Mouse (Mus musculus): Measurements from ENCODE around the gene Tor2a. TPM values are rescaled to one million over a fixed set of nuclear protein-coding genes. Genes with fewer than 3 reads are reported as not detected.

Gene Tor2a
- 86.3 and 91.9 TPM in 2 replicates for polyA plus RNA-seq (2015; fragmentation: Nextera tagmentation; extraction: Ambion mirVana)

- DNase-seq (ENCODE audit: low spot score) = peak; percentile 98
Observed at GRCm38 (mm10) chr2:32757056-32757845, at the start of gene Tor2a. Gene Tor2a (plus strand): TSS chr2:32757234.

- peak; percentile 81 for DNase-seq (ENCODE audit: low spot score)
Observed at GRCm38 (mm10) chr2:32708643-32709042, 48.4 kb upstream of the Tor2a start.

- no peak for DNase-seq (ENCODE audit: low spot score)
Observed at GRCm38 (mm10) chr2:32709521-32710137, 47.4 kb upstream of the Tor2a start.

GRCm38 (mm10) chr2:32710425-32710824 is 46.6 kb upstream of the Tor2a start:
- no peak for DNase-seq (ENCODE audit: low spot score)

- DNase-seq (ENCODE audit: low spot score) = no peak
Observed at GRCm38 (mm10) chr2:32711301-32712056, 45.6 kb upstream of the Tor2a start.

- DNase-seq (ENCODE audit: low spot score) = peak; percentile 58
Observed at GRCm38 (mm10) chr2:32712108-32712551, 44.9 kb upstream of the Tor2a start.

GRCm38 (mm10) chr2:32712586-32712933 is 44.5 kb upstream of the Tor2a start:
- peak; percentile 96 for DNase-seq (ENCODE audit: low spot score)

GRCm38 (mm10) chr2:32712934-32713817 is 43.9 kb upstream of the Tor2a start, which contains the start of gene Cdk9:
Gene Cdk9 (minus strand): TSS chr2:32713076.
- peak; percentile 94 for DNase-seq (ENCODE audit: low spot score)

GRCm38 (mm10) chr2:32714117-32714986 is 42.7 kb upstream of the Tor2a start:
- no peak for DNase-seq (ENCODE audit: low spot score)

- peak; percentile 48 for DNase-seq (ENCODE audit: low spot score)
Observed at GRCm38 (mm10) chr2:32714987-32715425, 42.0 kb upstream of the Tor2a start.

GRCm38 (mm10) chr2:32718761-32719160 is 38.3 kb upstream of the Tor2a start:
- DNase-seq (ENCODE audit: low spot score) = peak; percentile 26

GRCm38 (mm10) chr2:32720053-32720452 is 37.0 kb upstream of the Tor2a start:
- no peak for DNase-seq (ENCODE audit: low spot score)

- peak; percentile 50 for DNase-seq (ENCODE audit: low spot score)
Observed at GRCm38 (mm10) chr2:32720681-32721229, 36.3 kb upstream of the Tor2a start, which contains the start of gene Sh2d3c. Gene Sh2d3c (plus strand): TSS chr2:32721055.

- peak; percentile 30 for DNase-seq (ENCODE audit: low spot score)
Observed at GRCm38 (mm10) chr2:32722046-32722445, 35.0 kb upstream of the Tor2a start.

GRCm38 (mm10) chr2:32722581-32722980 is 34.5 kb upstream of the Tor2a start:
- no peak for DNase-seq (ENCODE audit: low spot score)

GRCm38 (mm10) chr2:32724149-32724548 is 32.9 kb upstream of the Tor2a start:
- DNase-seq (ENCODE audit: low spot score) = no peak

- peak; percentile 79 for DNase-seq (ENCODE audit: low spot score)
Observed at GRCm38 (mm10) chr2:32724832-32725790, 31.9 kb upstream of the Tor2a start.

GRCm38 (mm10) chr2:32727435-32727834 is 29.6 kb upstream of the Tor2a start:
- peak; percentile 89 for DNase-seq (ENCODE audit: low spot score)

All from thymus, postnatal 0 days (tissue).